18 mouse cellular contexts compared by ENCODE assay signal in the genomic region with DNA sequence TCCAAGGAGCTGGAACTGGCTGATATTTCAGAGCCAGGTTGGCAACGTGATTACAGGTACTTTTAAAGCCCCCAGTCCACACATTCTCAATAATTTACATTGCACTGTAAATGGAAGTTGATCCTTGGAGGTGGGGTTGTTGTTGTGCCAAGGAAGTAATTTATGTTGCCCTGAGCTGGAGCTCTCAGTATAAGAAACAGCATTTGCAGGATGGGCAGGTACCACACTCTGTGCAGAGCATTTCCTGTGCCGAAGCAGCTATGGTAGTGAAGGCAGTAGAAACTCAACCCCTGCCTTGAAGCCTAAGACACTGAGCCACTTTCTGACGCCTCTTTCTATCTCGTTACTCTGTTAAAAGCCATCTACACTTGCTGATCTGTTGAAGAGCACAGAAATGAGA. TPM values are rescaled to one million over a fixed set of nuclear protein-coding genes. Genes with fewer than 3 reads are reported as not detected.
DNase-seq lines count a peak whose midpoint lies in the region; ATAC-seq and TF ChIP-seq lines count a peak whose summit lies in the region.
"Had no signal": no experiment of that assay in that cellular context is flagged by ENCODE, and none has a peak within 500 bp of the region (broad histone marks: within the 10 kb centered on the region; RNA-seq: fewer than 3 reads in every experiment).

No protein-coding gene starts in this region.

- TF ChIP-seq EP300 in heart, adult 2 months (IDR thresholded peaks at IDR 0.05; ENCODE audit: insufficient read depth, low read depth, low read length): no peak

- no peaks in the 10 kb centered on the region for H3K36me3 ChIP-seq in heart, adult 2 months (ENCODE audit: control insufficient read depth, insufficient read depth, low read length)
- no peaks in the 10 kb centered on the region for H3K36me3 ChIP-seq in midbrain, embryonic 13.5 days
- H3K36me3 ChIP-seq in midbrain, embryonic 14.5 days (ENCODE audit: control insufficient read depth, insufficient read depth, low read length): no peaks in the 10 kb centered on the region
- H3K36me3 ChIP-seq: forebrain, embryonic 15.5 days; G1E; liver, embryonic 13.5 days had no signal

- peak overlapping the region; percentile 26; the same call in 1 of the 2 replicates for H3K4me3 ChIP-seq in heart, adult 2 months
- H3K4me3 ChIP-seq in midbrain, embryonic 13.5 days (replicated peaks): no peak overlapping the region
- no peak overlapping the region for H3K4me3 ChIP-seq in midbrain, embryonic 14.5 days (replicated peaks; ENCODE audit: low read depth, low read length)
- H3K4me3 ChIP-seq: forebrain, embryonic 15.5 days; liver, embryonic 13.5 days had no signal

- no peak for TF ChIP-seq POLR2A in heart, adult 2 months (IDR thresholded peaks at IDR 0.05; ENCODE audit: insufficient read depth, low read depth, low read length)

- ATAC-seq in midbrain, embryonic 13.5 days: no peak
- ATAC-seq in midbrain, embryonic 14.5 days (ENCODE audit: low FRiP score, low TSS enrichment): no peak
- ATAC-seq in activated CD4-positive, CD25-positive, alpha-beta regulatory T cell, adult 4 months: peak; percentile 24

- no peaks in the 10 kb centered on the region for H3K9me3 ChIP-seq in midbrain, embryonic 13.5 days
- no peaks in the 10 kb centered on the region for H3K9me3 ChIP-seq in midbrain, embryonic 14.5 days (ENCODE audit: control insufficient read depth, low read length)
- H3K9me3 ChIP-seq: forebrain, embryonic 15.5 days; G1E; liver, embryonic 13.5 days had no signal

- H3K79me2 ChIP-seq in heart, adult 2 months (replicated peaks; ENCODE audit: control insufficient read depth, insufficient read depth, low read length): no peaks in the 10 kb centered on the region

- no peak for DNase-seq in heart, adult 2 months
- no peak for DNase-seq in heart, postnatal 25 days (ENCODE audit: low spot score)
- DNase-seq in midbrain, embryonic 14.5 days: no peak
- DNase-seq in naive thymus-derived CD4-positive, alpha-beta T cell, adult 2 months (ENCODE audit: low read depth): peak; percentile 51
- no peak for DNase-seq in cerebellum, adult 11-12 months
- DNase-seq in ovary, adult 18-20 months (ENCODE audit: low spot score): no peak
- DNase-seq: adrenal gland, adult 8-10 months; B cell, adult 2 months; cerebellum, adult 8-10 months; liver, embryonic 13.5 days had no signal

- H3K9ac ChIP-seq in heart, adult 2 months (ENCODE audit: low read depth, low read length): no peak overlapping the region; the same call in 1 of the 2 replicates
- peak overlapping the region; percentile 36; the same call in 1 of the 2 replicates for H3K9ac ChIP-seq in midbrain, embryonic 13.5 days (replicated peaks)
- no peak overlapping the region for H3K9ac ChIP-seq in midbrain, embryonic 14.5 days (replicated peaks; ENCODE audit: low read length)
- H3K9ac ChIP-seq: forebrain, embryonic 15.5 days; liver, embryonic 13.5 days had no signal

- peaks cover 17% of the 10 kb centered on the region for H3K4me1 ChIP-seq in heart, adult 2 months (ENCODE audit: control insufficient read depth, insufficient read depth, low read length)
- H3K4me1 ChIP-seq in midbrain, embryonic 13.5 days (replicated peaks): peaks cover 11% of the 10 kb centered on the region
- peaks cover 6% of the 10 kb centered on the region; the same call in 1 of the 2 replicates for H3K4me1 ChIP-seq in midbrain, embryonic 14.5 days (ENCODE audit: control insufficient read depth, insufficient read depth, low read length)

- intact Hi-C loops in heart, adult 2 months (cut with DNase I): loop anchor here (5.0 to 10.0 kb wide), 2 partner anchors 37 to 459 kb away; no protein-coding TSS in a partner anchor
- intact Hi-C loops in heart, postnatal 25 days (cut with DNase I): loop anchor here (2.0 to 5.0 kb wide), 2 partner anchors 37 to 249 kb away; no protein-coding TSS in a partner anchor

- WGBS in heart, adult 2 months: 64% methylated on average over 4 of the region's 4 CpGs
- WGBS in midbrain, embryonic 13.5 days: 54% methylated on average over 4 of the region's 4 CpGs
- 56% methylated on average over 4 of the region's 4 CpGs for WGBS in midbrain, embryonic 14.5 days

- no peaks in the 10 kb centered on the region for H3K27me3 ChIP-seq in heart, adult 2 months (ENCODE audit: control insufficient read depth, insufficient read depth, low read length)
- peaks cover 12% of the 10 kb centered on the region; the same call in 1 of the 2 replicates for H3K27me3 ChIP-seq in midbrain, embryonic 13.5 days
- H3K27me3 ChIP-seq in midbrain, embryonic 14.5 days (ENCODE audit: control insufficient read depth, insufficient read depth, low read length): 0 out of 2 replicates have a peak, but pooled peaks cover 3% of the 10 kb centered on the region
- H3K27me3 ChIP-seq: forebrain, embryonic 15.5 days; liver, embryonic 13.5 days had no signal

- H3K27ac ChIP-seq in heart, adult 2 months: peak overlapping the region; percentile 54
- H3K27ac ChIP-seq in midbrain, embryonic 13.5 days: no peak overlapping the region
- no peak overlapping the region for H3K27ac ChIP-seq in midbrain, embryonic 14.5 days (replicated peaks; ENCODE audit: low read depth, low read length)
- H3K27ac ChIP-seq: forebrain, embryonic 15.5 days; kidney, postnatal 0 days; liver, embryonic 13.5 days had no signal

- TF ChIP-seq CTCF in heart, adult 2 months (IDR thresholded peaks at IDR 0.05): no peak

- H3K4me2 ChIP-seq in midbrain, embryonic 13.5 days (replicated peaks): no peak overlapping the region; the same call in 1 of the 2 replicates
- no peak overlapping the region for H3K4me2 ChIP-seq in midbrain, embryonic 14.5 days (ENCODE audit: low read length)
- H3K4me2 ChIP-seq: forebrain, embryonic 15.5 days; liver, embryonic 13.5 days had no signal

RNA-seq across cellular contexts. Expression of gene Lmod3, which starts 23.2 kb away (rescaled TPM):
- 10 to 100 TPM; 50.1 to 63.0 TPM for total RNA-seq in heart, adult 2 months (2021)
- polyA plus RNA-seq in heart, adult 2 months (2012; rRNA removed): 26.3 and 40.0 TPM in 2 replicates
- 10 to 100 TPM; 62.9 to 66.5 TPM for total RNA-seq in heart, postnatal 25 days (2021)
- polyA plus RNA-seq in midbrain, embryonic 13.5 days (2015; fragmentation: Nextera tagmentation; extraction: Ambion mirVana): 0.07 TPM in 1 of 2 replicates, not detected in the other
- not detected in 2 replicates for polyA plus RNA-seq in midbrain, embryonic 14.5 days (2014; fragmentation: Nextera tagmentation; extraction: Ambion mirVana)
- polyA plus RNA-seq in activated CD4-positive, CD25-positive, alpha-beta regulatory T cell, adult 4 months (2017; shearing (Covaris generic)): not detected
- total RNA-seq: megakaryocyte, adult 5-6 weeks; midbrain, postnatal 0 days had no signal
- polyA plus RNA-seq: G1E; midbrain, postnatal 0 days; spleen, adult 2 months had no signal

Comparison
In these comparisons a context has a peak if more than half of its experiments do, and no peak if none do; other contexts are left out.
1. RNA of gene Lmod3, which starts 23.2 kb away (polyA plus RNA-seq): 26.3 to 40.0 TPM in heart, adult 2 months; not detected in activated CD4-positive, CD25-positive, alpha-beta regulatory T cell, adult 4 months, 0.07 TPM in midbrain, embryonic 13.5 days and not detected in midbrain, embryonic 14.5 days; every median in the first group is over 10 times any median in the second.